ENCODE assay signal across 7 mouse cellular contexts in genomic region chr5:121945819-121946218, GRCm38 (mm10).
DNase-seq lines count a peak whose midpoint lies in the region; ATAC-seq lines count a peak whose summit lies in the region.

No protein-coding gene starts in this region.

- H3K9me3 ChIP-seq in midbrain, embryonic 11.5 days (ENCODE audit: control insufficient read depth, low read length): no peaks in the 10 kb centered on the region
- no peaks in the 10 kb centered on the region for H3K9me3 ChIP-seq in midbrain, embryonic 15.5 days

- no peak overlapping the region for H3K4me3 ChIP-seq in midbrain, embryonic 11.5 days (ENCODE audit: low read depth, low read length)
- H3K4me3 ChIP-seq in midbrain, embryonic 15.5 days: no peak overlapping the region

- peaks cover 23% of the 10 kb centered on the region for H3K4me1 ChIP-seq in midbrain, embryonic 11.5 days (ENCODE audit: control insufficient read depth, insufficient read depth, low read length)
- H3K4me1 ChIP-seq in midbrain, embryonic 15.5 days: peaks cover 34% of the 10 kb centered on the region

- WGBS in midbrain, embryonic 11.5 days: 51% methylated on average over 6 of the region's 6 CpGs
- WGBS in midbrain, embryonic 15.5 days: 53% methylated on average over 6 of the region's 6 CpGs

- ATAC-seq in midbrain, embryonic 11.5 days (ENCODE audit: low FRiP score): no peak
- ATAC-seq in midbrain, embryonic 15.5 days (replicated peaks): no peak
- 0 out of 2 replicates have a peak, but pooled peaks have one; percentile 29 for ATAC-seq in megakaryocyte-erythroid progenitor cell, adult 5-6 weeks (replicated peaks; ENCODE audit: low FRiP score, low TSS enrichment, poor library complexity, severe bottlenecking)

- H3K27ac ChIP-seq in midbrain, embryonic 11.5 days (ENCODE audit: low read depth, low read length): no peak overlapping the region
- no peak overlapping the region for H3K27ac ChIP-seq in midbrain, embryonic 15.5 days

- no peak overlapping the region for H3K4me2 ChIP-seq in midbrain, embryonic 11.5 days
- no peak overlapping the region for H3K4me2 ChIP-seq in midbrain, embryonic 15.5 days

- peak; percentile 97 for DNase-seq in midbrain, embryonic 11.5 days (ENCODE audit: low spot score, missing footprints)
- peak; percentile 61 to 64 for DNase-seq in adrenal gland, adult 18-20 months (ENCODE audit: low spot score in 2 of 2)
- peak; percentile 61 for DNase-seq in cerebellum, adult 9-11 months
- peak; percentile 53 for DNase-seq in induced T-regulatory cell, adult 2 months (ENCODE audit: low read depth)
- peak; percentile 62 for DNase-seq in urinary bladder, postnatal 14 days (ENCODE audit: low spot score)

- no peaks in the 10 kb centered on the region for H3K36me3 ChIP-seq in midbrain, embryonic 11.5 days (ENCODE audit: control insufficient read depth, insufficient read depth, low read length)
- no peaks in the 10 kb centered on the region for H3K36me3 ChIP-seq in midbrain, embryonic 15.5 days (replicated peaks)

- H3K9ac ChIP-seq in midbrain, embryonic 11.5 days (ENCODE audit: low read length): no peak overlapping the region
- no peak overlapping the region for H3K9ac ChIP-seq in midbrain, embryonic 15.5 days

- H3K27me3 ChIP-seq in midbrain, embryonic 11.5 days (ENCODE audit: control insufficient read depth, insufficient read depth, low read length): no peaks in the 10 kb centered on the region
- no peaks in the 10 kb centered on the region for H3K27me3 ChIP-seq in midbrain, embryonic 15.5 days (replicated peaks)
